Mouse (Mus musculus): Measurements from ENCODE around the gene Med15. TPM values are rescaled to one million over a fixed set of nuclear protein-coding genes. Genes with fewer than 3 reads are reported as not detected.
A peak's percentile ranks its signal among the peaks of the same experiment; 100 is the strongest.

Med15 gene
- polyA plus RNA-seq, 1 experiment from 2014 or later, result 32.8 TPM

DNA sequence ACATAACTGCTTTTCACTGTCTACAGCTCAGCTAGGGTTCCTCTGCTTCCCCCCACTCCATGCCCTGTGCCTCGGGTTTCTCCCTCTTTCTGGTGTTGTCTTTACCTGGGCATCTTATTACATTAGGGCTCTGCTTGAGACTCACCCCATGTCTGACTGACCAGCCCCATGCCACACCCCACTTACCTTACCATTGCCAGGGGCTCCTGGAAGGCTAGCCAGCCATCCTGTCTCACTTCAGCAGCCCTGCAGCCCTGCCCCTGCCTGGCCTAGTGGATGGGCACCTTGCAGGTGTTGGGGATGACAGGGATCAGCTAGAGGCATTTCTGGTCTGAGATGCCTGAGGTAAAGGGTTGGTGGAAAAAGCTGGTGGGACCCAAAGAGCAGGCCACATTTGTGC lies 85.5 kb downstream of the Med15 start:
- ATAC-seq (replicated peaks; ENCODE audit: insufficient number of reproducible peaks, low FRiP score, low TSS enrichment, low read depth) (peak; percentile 21; the same call in 1 of the 2 replicates), DNase-seq (ENCODE audit: low spot score) (no peak)
- H3K36me3 ChIP-seq (replicated peaks; ENCODE audit: control insufficient read depth, insufficient read depth, low read depth, low read length), result peaks cover 8% of the 10 kb centered on the region
- no peaks in the 10 kb centered on the region for H3K9me3 ChIP-seq (replicated peaks; ENCODE audit: control insufficient read depth, low read length)
- peak overlapping the region; percentile 91; the same call in 1 of the 2 replicates for H3K4me2 ChIP-seq (ENCODE audit: low read depth, low read length)
- WGBS, result 30% methylated on average over 1 of the region's 1 CpGs
- no peaks in the 10 kb centered on the region for H3K27me3 ChIP-seq (ENCODE audit: control insufficient read depth, insufficient read depth, low read length)
- no peak overlapping the region for H3K27ac ChIP-seq (replicated peaks; ENCODE audit: low read depth, low read length)
- no peak overlapping the region; the same call in 1 of the 2 replicates for H3K9ac ChIP-seq (replicated peaks; ENCODE audit: low read length)
- peak overlapping the region; percentile 58; the same call in 1 of the 2 replicates for H3K4me3 ChIP-seq (ENCODE audit: low read depth, low read length)
- H3K4me1 ChIP-seq (ENCODE audit: control insufficient read depth, insufficient read depth, low read length), result no peaks in the 10 kb centered on the region; the same call in 1 of the 2 replicates

DNA sequence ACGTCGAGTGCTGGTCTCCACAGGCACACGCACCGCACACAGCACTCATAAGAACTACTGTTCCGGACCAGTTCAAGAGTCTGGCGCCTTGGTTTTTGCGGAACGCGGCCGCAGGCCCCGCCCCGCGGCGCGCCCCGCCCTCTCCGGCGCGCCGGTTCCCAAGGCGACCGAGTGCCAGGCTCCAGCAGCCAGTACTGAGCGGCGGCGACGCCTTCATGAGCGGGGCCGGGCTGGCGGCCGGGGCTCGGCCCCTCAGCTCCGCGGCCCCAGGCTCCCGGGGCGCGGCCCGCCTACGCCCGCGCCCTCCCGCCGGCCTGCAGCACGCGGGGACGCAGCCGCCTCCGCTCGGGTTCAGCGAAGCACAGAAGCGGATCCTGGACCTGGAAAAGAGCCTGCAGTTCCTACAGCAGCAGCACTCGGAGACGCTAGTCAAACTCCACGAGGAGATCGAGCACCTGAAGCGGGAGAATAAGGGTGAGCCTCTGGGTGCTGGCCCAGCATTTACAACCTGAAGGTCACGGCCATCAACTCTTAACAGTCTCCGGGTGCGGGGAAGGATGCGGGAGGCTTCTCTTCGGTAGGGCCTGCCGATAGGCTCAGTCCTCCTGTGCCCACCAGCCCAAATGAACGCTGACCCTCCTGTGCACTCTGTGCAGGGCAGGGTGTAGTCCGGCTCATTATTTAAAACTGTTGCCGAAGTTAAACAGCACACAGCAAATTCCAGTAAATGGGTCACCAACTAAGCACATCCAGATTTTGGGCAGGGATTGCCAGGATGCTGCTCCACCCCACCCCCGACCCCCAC lies 86.2 kb downstream of the Med15 start, which contains the start of gene Ccdc74a:
Gene Ccdc74a (plus strand): TSS at position 161 of the 805 bp plus-strand sequence.
- ATAC-seq (replicated peaks; ENCODE audit: insufficient number of reproducible peaks, low FRiP score, low TSS enrichment, low read depth) (peak; percentile 94), DNase-seq (ENCODE audit: low spot score) (peak; percentile 89)
- no peaks in the 10 kb centered on the region for H3K27me3 ChIP-seq (ENCODE audit: control insufficient read depth, insufficient read depth, low read length)
- WGBS, result 3% methylated on average over 65 of the region's 65 CpGs
- no peak within 1 kb of the TSS for H3K27ac ChIP-seq (replicated peaks; ENCODE audit: low read depth, low read length)
- no peaks in the 10 kb centered on the region for H3K9me3 ChIP-seq (replicated peaks; ENCODE audit: control insufficient read depth, low read length)
- H3K4me1 ChIP-seq (ENCODE audit: control insufficient read depth, insufficient read depth, low read length), result no peaks in the 10 kb centered on the region; the same call in 1 of the 2 replicates
- peak within 1 kb of the TSS; percentile 91 for H3K4me2 ChIP-seq (ENCODE audit: low read depth, low read length)
- peak within 1 kb of the TSS; percentile 58 for H3K4me3 ChIP-seq (ENCODE audit: low read depth, low read length)
- peaks cover 9% of the 10 kb centered on the region for H3K36me3 ChIP-seq (replicated peaks; ENCODE audit: control insufficient read depth, insufficient read depth, low read depth, low read length)
- H3K9ac ChIP-seq (replicated peaks; ENCODE audit: low read length), result peak within 1 kb of the TSS; percentile 70

DNA sequence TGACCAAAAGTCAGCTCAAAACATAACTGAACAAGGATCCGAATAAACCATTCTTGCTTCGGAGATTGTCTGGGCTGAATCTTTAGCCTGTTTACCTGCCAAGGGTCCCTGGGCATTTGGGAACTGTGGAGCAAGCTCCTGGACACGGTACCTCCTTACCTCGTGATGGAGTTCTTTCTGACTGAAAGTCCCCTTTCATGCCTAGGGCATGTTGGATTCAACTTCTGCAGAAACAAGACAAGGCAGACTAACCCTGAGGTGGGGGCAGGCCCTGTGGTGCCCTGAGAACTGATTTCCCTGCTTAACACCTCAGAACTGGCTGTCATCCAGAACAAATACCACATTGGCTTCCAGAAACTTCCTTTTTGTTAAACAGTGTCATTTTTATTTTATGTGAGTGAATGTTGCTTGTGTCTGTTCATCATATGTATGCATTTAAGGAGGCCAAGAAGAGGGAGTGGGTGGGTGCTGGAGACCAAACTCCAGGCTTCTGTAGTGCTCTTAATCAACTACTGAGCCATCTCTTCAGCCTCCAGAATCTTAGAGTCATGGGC lies 89.2 kb downstream of the Med15 start:
- no peak overlapping the region for H3K4me2 ChIP-seq (ENCODE audit: low read depth, low read length)
- H3K9me3 ChIP-seq (replicated peaks; ENCODE audit: control insufficient read depth, low read length), result no peaks in the 10 kb centered on the region
- no peak for ATAC-seq (replicated peaks; ENCODE audit: insufficient number of reproducible peaks, low FRiP score, low TSS enrichment, low read depth)
- WGBS, result 91% methylated on average over 4 of the region's 4 CpGs
- no peaks in the 10 kb centered on the region; the same call in 1 of the 2 replicates for H3K4me1 ChIP-seq (ENCODE audit: control insufficient read depth, insufficient read depth, low read length)
- H3K9ac ChIP-seq (replicated peaks; ENCODE audit: low read length), result no peak overlapping the region
- H3K4me3 ChIP-seq (ENCODE audit: low read depth, low read length), result no peak overlapping the region
- H3K36me3 ChIP-seq (replicated peaks; ENCODE audit: control insufficient read depth, insufficient read depth, low read depth, low read length), result peaks cover 23% of the 10 kb centered on the region
- no peak overlapping the region for H3K27ac ChIP-seq (replicated peaks; ENCODE audit: low read depth, low read length)
- no peak for DNase-seq (ENCODE audit: low spot score)
- H3K27me3 ChIP-seq (ENCODE audit: control insufficient read depth, insufficient read depth, low read length), result no peaks in the 10 kb centered on the region

DNA sequence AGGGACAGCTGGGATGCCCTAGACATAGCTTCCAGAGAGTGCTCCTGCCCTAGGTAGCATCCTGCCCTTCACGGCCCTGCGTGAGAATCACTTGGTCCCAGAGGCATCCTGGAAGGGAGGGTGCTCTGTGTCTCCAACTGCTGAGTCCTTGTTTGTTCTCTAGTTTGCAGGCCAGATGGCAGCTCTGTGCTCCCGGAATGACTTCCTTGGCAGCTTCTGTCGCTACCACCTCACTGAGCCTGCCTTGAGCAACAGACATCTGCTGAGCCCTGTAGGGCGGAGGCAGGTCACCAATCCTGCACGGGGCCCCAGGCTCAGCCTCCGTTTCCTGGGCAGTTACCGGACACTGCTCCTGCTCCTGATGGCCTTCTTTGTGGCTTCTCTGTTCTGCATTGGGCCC lies 90.4 kb downstream of the Med15 start:
- no peaks in the 10 kb centered on the region; the same call in 1 of the 2 replicates for H3K4me1 ChIP-seq (ENCODE audit: control insufficient read depth, insufficient read depth, low read length)
- no peak overlapping the region for H3K27ac ChIP-seq (replicated peaks; ENCODE audit: low read depth, low read length)
- DNase-seq (ENCODE audit: low spot score), result no peak
- no peak for ATAC-seq (replicated peaks; ENCODE audit: insufficient number of reproducible peaks, low FRiP score, low TSS enrichment, low read depth)
- no peak overlapping the region for H3K4me3 ChIP-seq (ENCODE audit: low read depth, low read length)
- no peak overlapping the region for H3K9ac ChIP-seq (replicated peaks; ENCODE audit: low read length)
- no peaks in the 10 kb centered on the region for H3K9me3 ChIP-seq (replicated peaks; ENCODE audit: control insufficient read depth, low read length)
- peaks cover 23% of the 10 kb centered on the region for H3K36me3 ChIP-seq (replicated peaks; ENCODE audit: control insufficient read depth, insufficient read depth, low read depth, low read length)
- WGBS, result 86% methylated on average over 8 of the region's 8 CpGs
- H3K4me2 ChIP-seq (ENCODE audit: low read depth, low read length), result no peak overlapping the region
- no peaks in the 10 kb centered on the region for H3K27me3 ChIP-seq (ENCODE audit: control insufficient read depth, insufficient read depth, low read length)

DNA sequence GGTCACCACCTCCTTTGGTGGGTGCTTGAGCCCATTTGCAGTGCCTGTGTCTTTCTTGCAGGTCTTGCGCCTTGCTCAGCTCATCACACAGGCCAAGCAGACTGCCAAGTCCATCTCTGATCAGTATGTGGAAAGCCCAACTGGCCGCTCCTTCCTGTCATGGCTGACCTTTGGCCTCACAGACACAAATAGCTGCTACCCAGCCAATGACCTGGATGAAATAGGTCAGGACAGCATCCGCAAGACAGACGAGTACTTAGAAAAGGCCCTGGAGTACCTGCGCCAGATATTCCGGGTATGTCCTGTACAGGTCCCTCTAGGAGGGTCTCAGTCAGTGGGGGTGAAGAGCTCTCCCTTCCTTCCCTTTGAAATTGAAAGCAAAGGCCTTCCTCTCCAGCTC lies 91.4 kb downstream of the Med15 start:
- DNase-seq (ENCODE audit: low spot score) (no peak), ATAC-seq (replicated peaks; ENCODE audit: insufficient number of reproducible peaks, low FRiP score, low TSS enrichment, low read depth) (no peak)
- no peaks in the 10 kb centered on the region for H3K27me3 ChIP-seq (ENCODE audit: control insufficient read depth, insufficient read depth, low read length)
- no peak overlapping the region for H3K9ac ChIP-seq (replicated peaks; ENCODE audit: low read length)
- peaks cover 23% of the 10 kb centered on the region for H3K36me3 ChIP-seq (replicated peaks; ENCODE audit: control insufficient read depth, insufficient read depth, low read depth, low read length)
- H3K9me3 ChIP-seq (replicated peaks; ENCODE audit: control insufficient read depth, low read length), result no peaks in the 10 kb centered on the region
- whole genome bisulfite sequencing, result 80% methylated on average over 6 of the region's 6 CpGs
- no peak overlapping the region for H3K27ac ChIP-seq (replicated peaks; ENCODE audit: low read depth, low read length)
- H3K4me2 ChIP-seq (ENCODE audit: low read depth, low read length), result no peak overlapping the region
- no peaks in the 10 kb centered on the region for H3K4me1 ChIP-seq (ENCODE audit: control insufficient read depth, insufficient read depth, low read length)
- no peak overlapping the region for H3K4me3 ChIP-seq (ENCODE audit: low read depth, low read length)

DNA sequence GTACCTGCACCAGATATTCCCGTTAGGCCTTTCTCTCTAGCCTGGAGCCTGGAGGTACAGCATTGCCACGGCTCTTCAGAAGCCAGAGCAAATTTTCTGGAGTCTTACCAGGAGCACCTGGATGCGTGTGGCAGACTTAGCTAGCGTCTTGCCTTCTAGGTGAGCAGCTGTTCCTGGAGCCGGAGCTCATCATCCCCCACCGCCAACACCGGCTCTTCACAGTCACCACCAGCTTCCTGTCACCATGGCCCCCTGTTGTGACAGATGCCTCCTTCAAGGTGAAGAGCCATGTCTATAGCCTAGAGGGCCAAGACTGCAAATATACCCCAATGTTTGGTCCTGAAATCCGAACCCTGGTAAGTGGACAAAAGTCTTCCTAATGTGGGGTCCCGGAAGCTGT lies 92.0 kb downstream of the Med15 start:
- WGBS, result 93% methylated on average over 9 of the region's 9 CpGs
- H3K4me3 ChIP-seq (ENCODE audit: low read depth, low read length), result no peak overlapping the region
- peaks cover 23% of the 10 kb centered on the region for H3K36me3 ChIP-seq (replicated peaks; ENCODE audit: control insufficient read depth, insufficient read depth, low read depth, low read length)
- H3K4me1 ChIP-seq (ENCODE audit: control insufficient read depth, insufficient read depth, low read length), result no peaks in the 10 kb centered on the region
- H3K4me2 ChIP-seq (ENCODE audit: low read depth, low read length), result no peak overlapping the region
- H3K9ac ChIP-seq (replicated peaks; ENCODE audit: low read length), result no peak overlapping the region
- DNase-seq (ENCODE audit: low spot score), result no peak
- no peak for ATAC-seq (replicated peaks; ENCODE audit: insufficient number of reproducible peaks, low FRiP score, low TSS enrichment, low read depth)
- no peaks in the 10 kb centered on the region for H3K9me3 ChIP-seq (replicated peaks; ENCODE audit: control insufficient read depth, low read length)
- H3K27me3 ChIP-seq (ENCODE audit: control insufficient read depth, insufficient read depth, low read length), result no peaks in the 10 kb centered on the region
- no peak overlapping the region for H3K27ac ChIP-seq (replicated peaks; ENCODE audit: low read depth, low read length)

DNA sequence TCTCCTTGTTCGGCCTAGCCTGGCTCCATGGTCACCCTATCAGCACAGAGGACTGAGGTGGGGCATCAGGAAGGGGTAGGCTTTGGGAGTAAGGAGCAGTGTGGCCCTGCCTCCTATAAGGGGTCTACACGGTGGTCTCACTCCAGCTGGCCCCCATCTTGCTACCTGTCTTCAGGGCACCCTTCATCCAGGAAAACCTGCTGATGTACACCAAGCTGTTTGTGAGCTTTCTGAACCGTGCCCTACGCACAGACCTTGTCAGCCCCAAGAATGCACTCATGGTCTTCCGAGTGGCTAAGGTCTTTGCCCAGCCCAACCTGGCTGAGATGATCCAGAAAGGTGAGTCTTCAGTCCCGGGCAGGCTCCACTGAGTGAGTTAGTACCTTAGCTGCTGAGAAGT lies 92.7 kb downstream of the Med15 start:
- H3K4me2 ChIP-seq (ENCODE audit: low read depth, low read length), result no peak overlapping the region
- 92% methylated on average over 6 of the region's 6 CpGs for WGBS
- no peaks in the 10 kb centered on the region for H3K4me1 ChIP-seq (ENCODE audit: control insufficient read depth, insufficient read depth, low read length)
- DNase-seq (ENCODE audit: low spot score) (no peak), ATAC-seq (replicated peaks; ENCODE audit: insufficient number of reproducible peaks, low FRiP score, low TSS enrichment, low read depth) (no peak)
- peaks cover 23% of the 10 kb centered on the region for H3K36me3 ChIP-seq (replicated peaks; ENCODE audit: control insufficient read depth, insufficient read depth, low read depth, low read length)
- no peak overlapping the region for H3K9ac ChIP-seq (replicated peaks; ENCODE audit: low read length)
- no peaks in the 10 kb centered on the region for H3K9me3 ChIP-seq (replicated peaks; ENCODE audit: control insufficient read depth, low read length)
- no peaks in the 10 kb centered on the region for H3K27me3 ChIP-seq (ENCODE audit: control insufficient read depth, insufficient read depth, low read length)
- H3K27ac ChIP-seq (replicated peaks; ENCODE audit: low read depth, low read length), result no peak overlapping the region
- no peak overlapping the region for H3K4me3 ChIP-seq (ENCODE audit: low read depth, low read length)

DNA sequence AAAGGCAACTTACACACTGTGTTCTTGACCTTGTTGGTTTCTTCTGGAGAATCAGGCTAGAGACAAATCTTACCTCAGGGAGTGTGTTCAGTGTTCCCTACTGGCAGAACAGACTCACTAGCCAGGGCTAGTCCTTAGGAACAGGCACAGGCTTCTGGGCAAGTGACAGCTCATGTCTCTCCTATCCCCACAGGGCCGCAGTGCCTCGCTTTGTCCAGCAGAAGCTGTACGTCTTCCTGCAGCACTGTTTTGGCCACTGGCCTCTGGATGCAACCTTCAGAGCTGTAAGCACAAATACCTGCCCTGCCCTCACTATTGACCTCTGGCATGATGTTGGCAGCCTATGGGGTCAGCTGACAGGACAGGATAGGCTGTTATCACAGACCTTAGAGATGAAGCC lies 93.6 kb downstream of the Med15 start:
- Histone ChIP-seq H3K4me2 (ENCODE audit: low read depth, low read length) (no peak overlapping the region), H3K9ac (replicated peaks; ENCODE audit: low read length) (no peak overlapping the region), H3K27me3 (ENCODE audit: control insufficient read depth, insufficient read depth, low read length) (no peaks in the 10 kb centered on the region), H3K4me1 (ENCODE audit: control insufficient read depth, insufficient read depth, low read length) (no peaks in the 10 kb centered on the region), H3K4me3 (ENCODE audit: low read depth, low read length) (no peak overlapping the region), H3K36me3 (replicated peaks; ENCODE audit: control insufficient read depth, insufficient read depth, low read depth, low read length) (peaks cover 23% of the 10 kb centered on the region), H3K27ac (replicated peaks; ENCODE audit: low read depth, low read length) (no peak overlapping the region), H3K9me3 (replicated peaks; ENCODE audit: control insufficient read depth, low read length) (no peaks in the 10 kb centered on the region)
- ATAC-seq (replicated peaks; ENCODE audit: insufficient number of reproducible peaks, low FRiP score, low TSS enrichment, low read depth) (no peak), DNase-seq (ENCODE audit: low spot score) (no peak)
- 90% methylated on average over 3 of the region's 3 CpGs for WGBS
